Mouse (Mus musculus): Measurements from ENCODE around the gene Ppil4. TPM values are rescaled to one million over a fixed set of nuclear protein-coding genes. Genes with fewer than 3 reads are reported as not detected.

Ppil4 gene
- total RNA-seq, 2 experiments from 2014 or later, result 21.4 to 27.8 TPM

DNA sequence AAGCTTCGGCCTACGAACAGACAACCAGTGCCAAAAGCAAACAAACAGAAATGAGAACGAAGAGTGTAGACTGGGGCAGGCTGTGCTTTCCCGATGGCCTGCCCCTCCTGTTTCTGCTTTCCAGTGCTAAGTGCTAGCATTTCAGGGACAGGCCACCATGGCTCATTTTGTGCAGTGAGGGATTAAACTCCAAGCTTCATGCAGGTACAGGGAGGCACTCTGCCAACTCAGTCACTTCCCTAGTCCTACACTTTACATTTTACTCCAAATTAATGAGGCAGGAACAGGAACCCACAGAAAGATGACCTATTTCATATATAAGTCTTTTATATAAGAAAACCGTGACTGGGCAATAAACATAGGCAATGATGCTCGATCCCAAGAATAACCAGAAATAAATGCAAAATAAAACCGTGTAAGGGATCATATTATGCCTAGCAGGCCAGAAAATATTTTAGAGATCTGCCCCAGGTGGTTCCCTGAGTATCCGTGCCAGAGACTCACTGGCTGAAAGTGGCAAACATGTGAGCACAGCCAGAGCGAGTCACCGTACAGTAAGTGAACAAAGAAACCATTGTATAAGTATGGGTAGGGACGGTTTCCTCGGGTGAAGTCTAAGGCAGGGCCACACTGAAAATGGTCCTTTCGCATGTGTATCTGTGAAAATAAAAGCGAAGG is 68.7 kb downstream of the Ppil4 start:
- DNase-seq, result no peak

DNA sequence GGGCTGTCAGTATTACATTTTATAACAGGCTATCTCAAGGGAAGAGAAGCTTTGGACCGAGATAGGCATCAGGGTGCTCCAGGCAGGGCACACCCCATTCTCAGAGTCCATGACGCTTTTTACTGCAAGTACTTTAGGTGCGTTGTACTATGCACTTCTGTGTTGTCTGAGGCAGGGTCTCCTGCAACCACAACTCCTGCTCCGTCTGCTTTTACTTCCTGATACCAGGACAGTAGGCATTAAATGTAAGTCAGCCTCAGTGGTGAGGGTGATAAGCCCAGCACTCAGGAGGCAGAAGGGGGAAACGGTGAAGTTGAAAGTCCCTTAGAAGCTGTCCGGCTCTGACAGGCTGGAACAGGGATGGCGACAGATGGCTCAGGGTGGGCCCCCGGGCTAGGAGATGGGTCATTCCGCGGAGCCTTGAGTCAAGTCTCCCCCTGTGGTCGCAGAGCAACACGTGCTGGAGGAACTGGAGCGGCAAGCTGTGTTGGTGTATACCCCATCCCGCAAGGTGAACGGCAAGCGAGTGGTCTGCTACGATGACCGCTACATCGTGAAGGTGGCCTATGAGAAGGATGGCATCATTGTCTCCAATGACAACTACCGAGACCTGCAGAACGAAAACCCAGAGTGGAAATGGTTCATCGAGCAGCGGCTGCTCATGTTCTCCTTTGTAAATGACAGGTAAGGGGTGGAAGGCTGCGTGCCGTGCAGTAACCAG is 69.4 kb downstream of the Ppil4 start:
- DNase-seq, result no peak

DNA sequence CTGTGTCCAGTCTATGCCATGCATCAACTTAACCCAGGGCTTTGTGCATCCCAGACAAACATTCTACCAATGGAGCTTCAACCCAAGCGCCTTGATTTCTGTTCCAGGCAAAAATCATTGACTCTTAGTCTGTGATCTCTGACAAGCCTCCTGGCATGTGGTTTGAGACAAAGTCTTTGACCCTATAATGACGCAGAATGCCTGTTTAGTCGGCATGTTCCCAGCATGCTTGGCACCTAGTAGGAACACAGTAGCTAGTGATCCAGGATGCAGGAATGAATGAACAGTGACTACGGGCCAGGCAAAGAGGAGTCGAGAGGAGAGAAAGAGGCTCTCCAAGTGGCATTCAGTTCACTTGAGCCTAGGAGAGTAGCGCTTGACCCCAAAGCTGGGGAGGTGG is 70.7 kb downstream of the Ppil4 start:
- DNase-seq, result no peak

DNA sequence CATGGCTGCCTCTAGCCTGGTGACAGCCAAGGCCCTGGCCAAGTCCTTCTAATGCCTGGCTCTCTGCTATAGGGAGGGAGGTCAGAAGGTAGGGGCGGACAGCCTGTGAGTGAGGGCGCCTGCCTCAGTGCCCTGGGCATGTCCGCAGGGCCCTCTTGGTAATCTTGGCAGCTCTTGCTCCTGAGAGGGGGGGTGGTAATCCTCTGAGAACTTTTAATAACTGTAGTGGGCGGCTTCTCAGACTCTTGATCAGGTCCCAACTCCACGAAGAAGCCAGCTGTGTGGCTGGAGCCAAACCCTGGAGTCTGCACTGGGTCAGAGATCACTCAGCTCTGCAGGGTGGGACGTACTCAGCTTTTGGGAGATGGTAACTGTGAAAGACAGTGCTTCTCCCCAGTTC is 71.5 kb downstream of the Ppil4 start:
- no peak for DNase-seq

DNA sequence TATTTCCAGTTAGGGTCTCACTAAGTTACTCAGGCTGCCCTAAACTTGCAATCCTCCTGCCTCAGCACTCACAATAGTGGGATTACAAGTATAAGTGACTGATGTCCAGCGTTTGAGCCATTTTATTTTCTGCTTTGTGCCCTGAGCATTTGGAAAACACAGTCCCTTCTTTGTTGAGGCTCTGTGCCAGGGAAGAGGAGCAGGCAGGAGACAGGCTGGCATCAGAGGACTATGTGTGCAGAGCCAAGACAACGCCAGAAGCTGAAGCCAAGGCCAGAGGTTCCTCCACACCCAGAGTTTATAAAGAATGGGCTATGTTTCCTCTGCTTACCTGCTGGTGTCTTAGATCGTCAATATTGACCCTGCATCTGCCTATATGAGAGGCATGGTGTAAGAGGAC is 72.1 kb downstream of the Ppil4 start:
- DNase-seq, result peak in 1 of 2 experiments; percentile 15

DNA sequence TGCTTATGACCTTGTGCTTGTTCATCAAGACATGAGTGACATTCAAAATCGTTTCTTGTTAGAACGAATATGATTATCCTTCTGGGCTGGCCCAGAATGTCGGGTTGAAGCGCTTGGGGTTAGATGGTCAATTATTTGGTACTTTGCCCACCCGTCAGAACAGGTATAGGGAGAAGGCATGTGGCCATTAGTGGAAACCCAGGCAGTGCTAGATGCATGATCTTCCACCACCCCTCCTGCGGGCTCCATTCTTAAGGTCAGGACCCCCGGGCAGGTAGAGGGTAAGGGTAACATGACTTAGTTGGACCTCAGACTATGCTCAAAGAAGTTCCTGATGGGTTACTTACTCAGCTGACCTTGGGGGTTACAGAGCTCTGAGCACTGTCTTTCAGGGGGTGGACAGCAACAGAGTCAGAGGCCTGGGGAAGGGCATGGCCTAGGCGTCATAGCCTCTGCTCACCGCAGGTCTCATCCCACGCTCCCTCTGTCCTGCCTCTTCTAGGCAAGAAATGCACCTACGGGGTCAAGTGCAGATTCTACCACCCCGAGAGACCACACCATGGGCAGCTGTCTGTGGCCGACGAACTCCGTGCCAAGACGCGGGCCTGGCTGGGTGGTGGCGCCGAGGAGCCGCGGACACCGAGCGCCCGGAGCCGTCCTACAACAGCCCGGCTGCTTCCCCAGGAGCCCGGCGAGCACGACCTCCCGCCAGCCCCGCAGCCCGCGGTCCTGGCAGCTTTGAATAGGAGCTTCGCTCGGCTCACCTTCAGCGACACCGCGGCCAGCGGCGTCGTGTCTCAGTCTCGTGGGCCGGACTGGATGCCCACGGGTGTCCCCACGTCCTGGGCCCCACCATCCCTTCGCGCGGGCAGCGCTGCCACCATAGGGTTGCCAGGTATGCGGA is 74.3 kb downstream of the Ppil4 start:
- peak; percentile 55 to 64 for DNase-seq

DNA sequence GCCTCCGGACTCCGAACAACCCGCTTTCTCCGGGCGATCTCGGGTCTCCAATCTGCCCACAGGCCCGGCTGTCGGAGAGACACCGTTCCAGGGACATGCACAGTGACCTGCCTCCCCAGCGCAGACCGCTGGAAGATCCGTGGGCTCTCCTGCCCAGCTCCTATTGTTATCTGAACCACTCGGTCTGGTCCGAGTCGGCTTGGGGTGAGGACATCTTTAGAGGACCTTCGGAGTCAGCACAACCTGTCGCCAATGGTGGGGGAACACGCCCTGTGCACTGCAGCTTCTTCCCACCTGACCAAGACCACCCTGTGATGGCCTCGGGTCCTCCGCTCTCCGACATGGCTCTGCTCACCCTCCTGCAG is 75.0 kb downstream of the Ppil4 start:
- DNase-seq, result no peak

DNA sequence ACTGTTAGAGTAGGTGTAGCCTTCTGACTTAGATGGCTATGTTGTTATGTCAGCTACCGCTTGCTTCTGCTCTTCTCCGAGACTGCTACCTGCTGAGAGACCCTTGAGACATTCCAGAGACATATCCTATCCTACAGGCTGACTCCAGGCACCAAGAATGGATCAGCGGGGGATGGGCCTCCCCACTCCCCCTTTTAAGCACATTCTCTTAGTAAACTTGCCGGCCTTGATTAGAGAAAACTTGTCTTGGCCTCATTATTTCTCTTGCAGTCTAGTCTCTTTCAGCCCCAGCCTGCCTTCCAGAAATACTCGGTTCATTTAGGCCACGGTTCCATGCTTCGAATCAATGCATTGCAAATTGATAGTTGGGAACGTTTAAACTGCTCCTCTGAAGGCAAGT is 77.1 kb downstream of the Ppil4 start:
- no peak for DNase-seq

DNA sequence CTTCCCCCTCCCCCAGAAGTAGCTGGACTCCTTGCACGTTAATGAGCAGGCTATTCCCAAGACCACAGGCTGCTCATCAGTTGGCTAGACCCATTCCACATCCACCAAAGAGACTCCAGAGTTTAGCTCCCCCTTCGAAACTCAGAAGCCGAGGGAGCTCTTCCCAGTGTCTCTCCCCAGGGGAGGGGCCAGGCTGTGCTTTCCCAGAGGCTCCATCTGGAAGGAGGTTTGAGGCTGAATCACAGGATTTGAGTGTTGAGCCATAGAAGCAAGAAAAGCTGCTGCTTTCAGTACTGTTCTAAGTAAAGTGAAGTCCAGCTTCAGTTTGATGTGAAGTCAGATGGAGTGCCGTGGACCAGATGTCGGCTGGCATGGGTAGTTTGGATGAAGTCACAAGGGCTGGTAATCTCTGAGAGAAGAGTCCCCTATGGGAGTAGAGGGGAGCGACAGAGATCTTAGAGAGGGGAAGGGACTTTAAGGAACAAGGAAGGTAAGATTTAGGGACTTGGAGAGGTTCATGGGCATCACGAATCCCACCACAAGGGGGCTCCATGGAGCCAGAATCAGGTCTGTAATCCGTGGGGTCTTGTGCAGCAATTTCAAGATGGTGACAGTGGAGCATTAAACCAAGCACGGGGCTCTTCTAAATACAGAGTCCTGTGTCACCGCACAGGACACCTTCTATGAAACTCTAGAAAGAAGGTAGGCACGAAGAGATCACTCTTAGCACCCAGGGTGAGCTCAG is 78.1 kb downstream of the Ppil4 start:
- DNase-seq, result peak; percentile 12 to 48

DNA sequence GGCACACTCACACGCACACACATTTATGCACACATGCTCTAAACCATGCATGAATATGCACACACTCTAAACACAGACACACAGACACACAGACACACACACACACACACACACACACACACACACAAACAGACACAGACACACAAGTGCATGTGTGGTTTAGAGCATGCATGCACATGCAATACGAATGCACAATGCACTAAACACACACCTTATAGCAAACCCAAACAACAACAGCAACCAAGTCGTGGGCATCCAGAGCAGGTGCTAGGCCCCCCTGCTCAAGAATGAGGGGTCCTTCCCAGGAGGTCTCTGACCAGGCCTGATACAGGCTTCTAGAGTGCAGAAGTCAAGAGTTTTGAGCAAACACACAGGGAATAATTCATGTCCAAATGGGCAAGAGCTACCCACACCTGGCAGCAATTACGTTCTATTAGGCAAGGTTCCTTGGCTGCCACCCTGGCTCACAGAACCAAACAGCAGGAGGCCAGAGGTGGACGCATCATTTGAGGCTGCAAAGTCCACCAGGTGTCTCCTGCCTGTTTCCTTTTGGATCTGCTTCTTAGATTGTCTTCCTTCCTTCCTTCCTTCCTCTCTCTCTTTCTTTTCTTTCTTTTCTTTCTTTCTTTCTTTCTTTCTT is 78.8 kb downstream of the Ppil4 start:
- DNase-seq, result peak in 1 of 2 experiments; percentile 21

Small RNAs within 50 kb of the gene (microRNA-seq; reads per million reads assigned to microRNA genes)
- gene Mir5104, result not detected

Other genes starting within 250 kb of the Ppil4 start
- gene Lrp11, start 203.1 kb upstream of the Ppil4 start, total RNA-seq (2021), result 10 to 100 TPM; 15.2 to 16.2 TPM
- gene Nup43, start 125.4 kb upstream of the Ppil4 start, total RNA-seq (2021), result 10 to 100 TPM; 10.1 to 11.2 TPM
- gene Pcmt1, start 111.8 kb upstream of the Ppil4 start, total RNA-seq (2021), result 10 to 100 TPM; 71.4 to 78.4 TPM
- 10 to 100 TPM; 57.1 to 59.3 TPM for gene Lats1, start 111.7 kb upstream of the Ppil4 start, total RNA-seq (2021)
- 10 to 100 TPM; 30.6 to 32.6 TPM for gene Katna1, start 66.9 kb upstream of the Ppil4 start, total RNA-seq (2021)
- 100 to 1,000 TPM; 186 to 323 TPM for gene Ginm1, start 67 bp upstream of the Ppil4 start, total RNA-seq (2021)
- under 1 TPM; 0.13 to 0.33 TPM for gene Zc3h12d, start 39.6 kb downstream of the Ppil4 start, total RNA-seq (2021)
- gene Tab2, start 163.3 kb downstream of the Ppil4 start, total RNA-seq (2021), result 10 to 100 TPM; 51.2 to 51.7 TPM